Mouse (Mus musculus): ENCODE data around the gene Pkp4. TPM values are rescaled to one million over a fixed set of nuclear protein-coding genes. Genes with fewer than 3 reads are reported as not detected.
A peak's percentile ranks its signal among the peaks of the same experiment; 100 is the strongest.

The Pkp4 gene
- polyA plus RNA-seq, 1 experiment from 2014 or later: 48.3 TPM

GRCm38 (mm10) chr2:59233936-59234335, 73.3 kb downstream of the Pkp4 start:
- H3K4me1 ChIP-seq (ENCODE audit: control insufficient read depth, insufficient read depth, low read length): peaks cover 24% of the 10 kb centered on the region
- WGBS: 63% methylated on average over 5 of the region's 5 CpGs
- H3K9me3 ChIP-seq (replicated peaks; ENCODE audit: control insufficient read depth, low read length): no peaks in the 10 kb centered on the region; the same call in 1 of the 2 replicates
- peak overlapping the region; percentile 41; the same call in 1 of the 2 replicates for H3K9ac ChIP-seq (ENCODE audit: low read length)
- H3K27ac ChIP-seq (ENCODE audit: low read length): peak overlapping the region; percentile 89
- H3K27me3 ChIP-seq (ENCODE audit: control insufficient read depth, insufficient read depth, low read length): no peaks in the 10 kb centered on the region
- H3K4me3 ChIP-seq (ENCODE audit: low read length): no peak overlapping the region
- no peak overlapping the region for H3K4me2 ChIP-seq (ENCODE audit: low read depth, low read length)
- H3K36me3 ChIP-seq (ENCODE audit: control insufficient read depth, insufficient read depth): peaks cover 9% of the 10 kb centered on the region; the same call in 1 of the 2 replicates
- ATAC-seq (replicated peaks; ENCODE audit: extremely low read depth, insufficient read depth, low FRiP score): no peak

- Histone ChIP-seq H3K27me3 (ENCODE audit: control insufficient read depth, insufficient read depth, low read length) (no peaks in the 10 kb centered on the region), H3K9me3 (replicated peaks; ENCODE audit: control insufficient read depth, low read length) (no peaks in the 10 kb centered on the region; the same call in 1 of the 2 replicates), H3K9ac (ENCODE audit: low read length) (no peak overlapping the region), H3K27ac (ENCODE audit: low read length) (peak overlapping the region; percentile 73), H3K4me2 (ENCODE audit: low read depth, low read length) (no peak overlapping the region), H3K4me3 (ENCODE audit: low read length) (no peak overlapping the region), H3K4me1 (ENCODE audit: control insufficient read depth, insufficient read depth, low read length) (peaks cover 24% of the 10 kb centered on the region), H3K36me3 (ENCODE audit: control insufficient read depth, insufficient read depth) (peaks cover 9% of the 10 kb centered on the region; the same call in 1 of the 2 replicates)
- ATAC-seq (replicated peaks; ENCODE audit: extremely low read depth, insufficient read depth, low FRiP score): peak; percentile 63; the same call in 1 of the 2 replicates
- 62% methylated on average over 5 of the region's 5 CpGs for WGBS
Observed at GRCm38 (mm10) chr2:59234537-59234936, 73.9 kb downstream of the Pkp4 start.

GRCm38 (mm10) chr2:59239841-59240395, 79.3 kb downstream of the Pkp4 start:
- no peak overlapping the region for H3K4me3 ChIP-seq (ENCODE audit: low read length)
- no peak overlapping the region for H3K27ac ChIP-seq (ENCODE audit: low read length)
- H3K9ac ChIP-seq (ENCODE audit: low read length): no peak overlapping the region
- H3K36me3 ChIP-seq (ENCODE audit: control insufficient read depth, insufficient read depth): peaks cover 12% of the 10 kb centered on the region
- H3K4me1 ChIP-seq (ENCODE audit: control insufficient read depth, insufficient read depth, low read length): peaks cover 1% of the 10 kb centered on the region
- 81% methylated on average over 10 of the region's 10 CpGs for WGBS
- no peaks in the 10 kb centered on the region for H3K27me3 ChIP-seq (ENCODE audit: control insufficient read depth, insufficient read depth, low read length)
- no peaks in the 10 kb centered on the region; the same call in 1 of the 2 replicates for H3K9me3 ChIP-seq (replicated peaks; ENCODE audit: control insufficient read depth, low read length)
- ATAC-seq (replicated peaks; ENCODE audit: extremely low read depth, insufficient read depth, low FRiP score): no peak
- no peak overlapping the region for H3K4me2 ChIP-seq (ENCODE audit: low read depth, low read length)

GRCm38 (mm10) chr2:59242117-59242516, 81.5 kb downstream of the Pkp4 start:
- no peaks in the 10 kb centered on the region for H3K27me3 ChIP-seq (ENCODE audit: control insufficient read depth, insufficient read depth, low read length)
- ATAC-seq (replicated peaks; ENCODE audit: extremely low read depth, insufficient read depth, low FRiP score): no peak
- H3K4me1 ChIP-seq (ENCODE audit: control insufficient read depth, insufficient read depth, low read length): no peaks in the 10 kb centered on the region
- H3K27ac ChIP-seq (ENCODE audit: low read length): no peak overlapping the region
- H3K9me3 ChIP-seq (replicated peaks; ENCODE audit: control insufficient read depth, low read length): no peaks in the 10 kb centered on the region; the same call in 1 of the 2 replicates
- H3K9ac ChIP-seq (ENCODE audit: low read length): no peak overlapping the region
- 89% methylated on average over 10 of the region's 10 CpGs for WGBS
- H3K36me3 ChIP-seq (ENCODE audit: control insufficient read depth, insufficient read depth): peaks cover 12% of the 10 kb centered on the region
- H3K4me3 ChIP-seq (ENCODE audit: low read length): no peak overlapping the region
- H3K4me2 ChIP-seq (ENCODE audit: low read depth, low read length): no peak overlapping the region

GRCm38 (mm10) chr2:59244273-59245097, 83.8 kb downstream of the Pkp4 start:
- Histone ChIP-seq H3K4me1 (ENCODE audit: control insufficient read depth, insufficient read depth, low read length) (no peaks in the 10 kb centered on the region), H3K27ac (ENCODE audit: low read length) (no peak overlapping the region), H3K4me3 (ENCODE audit: low read length) (no peak overlapping the region), H3K4me2 (ENCODE audit: low read depth, low read length) (no peak overlapping the region), H3K36me3 (ENCODE audit: control insufficient read depth, insufficient read depth) (peaks cover 3% of the 10 kb centered on the region; the same call in 1 of the 2 replicates), H3K9me3 (replicated peaks; ENCODE audit: control insufficient read depth, low read length) (no peaks in the 10 kb centered on the region), H3K27me3 (ENCODE audit: control insufficient read depth, insufficient read depth, low read length) (no peaks in the 10 kb centered on the region), H3K9ac (ENCODE audit: low read length) (no peak overlapping the region)
- no peak for ATAC-seq (replicated peaks; ENCODE audit: extremely low read depth, insufficient read depth, low FRiP score)
- 88% methylated on average over 12 of the region's 12 CpGs for WGBS

- 76% methylated on average over 3 of the region's 3 CpGs for WGBS
- no peak for ATAC-seq (replicated peaks; ENCODE audit: extremely low read depth, insufficient read depth, low FRiP score)
Observed at GRCm38 (mm10) chr2:59245098-59245388, 84.4 kb downstream of the Pkp4 start.

GRCm38 (mm10) chr2:59248806-59249205, 88.2 kb downstream of the Pkp4 start:
- H3K9ac ChIP-seq (ENCODE audit: low read length): no peak overlapping the region
- no peaks in the 10 kb centered on the region for H3K27me3 ChIP-seq (ENCODE audit: control insufficient read depth, insufficient read depth, low read length)
- H3K36me3 ChIP-seq (ENCODE audit: control insufficient read depth, insufficient read depth): peaks cover under 1% of the 10 kb centered on the region; the same call in 1 of the 2 replicates
- ATAC-seq (replicated peaks; ENCODE audit: extremely low read depth, insufficient read depth, low FRiP score): no peak
- H3K4me3 ChIP-seq (ENCODE audit: low read length): no peak overlapping the region
- H3K27ac ChIP-seq (ENCODE audit: low read length): no peak overlapping the region
- WGBS: 80% methylated on average over 3 of the region's 3 CpGs
- no peak overlapping the region for H3K4me2 ChIP-seq (ENCODE audit: low read depth, low read length)
- no peaks in the 10 kb centered on the region for H3K4me1 ChIP-seq (ENCODE audit: control insufficient read depth, insufficient read depth, low read length)
- H3K9me3 ChIP-seq (replicated peaks; ENCODE audit: control insufficient read depth, low read length): no peaks in the 10 kb centered on the region

More at GRCm38 (mm10) chr2:59245098-59245388, 84.4 kb downstream of the Pkp4 start:
- no peaks in the 10 kb centered on the region for H3K27me3 ChIP-seq (ENCODE audit: control insufficient read depth, insufficient read depth, low read length)
- H3K36me3 ChIP-seq (ENCODE audit: control insufficient read depth, insufficient read depth): peaks cover 3% of the 10 kb centered on the region; the same call in 1 of the 2 replicates
- H3K4me3 ChIP-seq (ENCODE audit: low read length): no peak overlapping the region
- H3K4me1 ChIP-seq (ENCODE audit: control insufficient read depth, insufficient read depth, low read length): no peaks in the 10 kb centered on the region
- H3K4me2 ChIP-seq (ENCODE audit: low read depth, low read length): no peak overlapping the region
- H3K9me3 ChIP-seq (replicated peaks; ENCODE audit: control insufficient read depth, low read length): no peaks in the 10 kb centered on the region
- no peak overlapping the region for H3K9ac ChIP-seq (ENCODE audit: low read length)
- H3K27ac ChIP-seq (ENCODE audit: low read length): no peak overlapping the region

- ATAC-seq (replicated peaks; ENCODE audit: extremely low read depth, insufficient read depth, low FRiP score): no peak
- H3K27ac ChIP-seq (ENCODE audit: low read length): no peak overlapping the region
- H3K4me1 ChIP-seq (ENCODE audit: control insufficient read depth, insufficient read depth, low read length): no peaks in the 10 kb centered on the region
- no peak overlapping the region for H3K9ac ChIP-seq (ENCODE audit: low read length)
- no peak overlapping the region for H3K4me2 ChIP-seq (ENCODE audit: low read depth, low read length)
- H3K4me3 ChIP-seq (ENCODE audit: low read length): no peak overlapping the region
- no peaks in the 10 kb centered on the region for H3K9me3 ChIP-seq (replicated peaks; ENCODE audit: control insufficient read depth, low read length)
- H3K36me3 ChIP-seq (ENCODE audit: control insufficient read depth, insufficient read depth): no peaks in the 10 kb centered on the region
- H3K27me3 ChIP-seq (ENCODE audit: control insufficient read depth, insufficient read depth, low read length): no peaks in the 10 kb centered on the region
Observed at GRCm38 (mm10) chr2:59252818-59253217, 92.2 kb downstream of the Pkp4 start.

- 92% methylated on average over 3 of the region's 3 CpGs for WGBS
- ATAC-seq (replicated peaks; ENCODE audit: extremely low read depth, insufficient read depth, low FRiP score): no peak
- Histone ChIP-seq H3K9ac (ENCODE audit: low read length) (no peak overlapping the region), H3K36me3 (ENCODE audit: control insufficient read depth, insufficient read depth) (0 out of 2 replicates have a peak, but pooled peaks cover under 1% of the 10 kb centered on the region), H3K4me2 (ENCODE audit: low read depth, low read length) (no peak overlapping the region), H3K27ac (ENCODE audit: low read length) (no peak overlapping the region), H3K4me1 (ENCODE audit: control insufficient read depth, insufficient read depth, low read length) (no peaks in the 10 kb centered on the region), H3K9me3 (replicated peaks; ENCODE audit: control insufficient read depth, low read length) (no peaks in the 10 kb centered on the region), H3K4me3 (ENCODE audit: low read length) (no peak overlapping the region), H3K27me3 (ENCODE audit: control insufficient read depth, insufficient read depth, low read length) (no peaks in the 10 kb centered on the region)
Observed at GRCm38 (mm10) chr2:59253435-59253834, 92.8 kb downstream of the Pkp4 start.

Data from heart, embryonic 16.5 days (tissue).